Mouse (Mus musculus): ENCODE measurements at regions not wholly inside any gene's neighbourhood (a gene's known extent, or its start where the extent isn't known, plus 50 kb on each side); places are given as distances from the start of the nearest gene placed in this dataset.

GRCm38 (mm10) chr12:12547477-12547876 lies 285.5 kb downstream of the Fam49a start:
- no peak for DNase-seq

- no peak for DNase-seq
Measured at GRCm38 (mm10) chr12:12546372-12547031, 284.6 kb downstream of the Fam49a start.

GRCm38 (mm10) chr12:12541076-12542070 lies 279.4 kb downstream of the Fam49a start:
- DNase-seq: peak; percentile 22 to 54

GRCm38 (mm10) chr12:12539291-12539690 lies 277.4 kb downstream of the Fam49a start:
- no peak for DNase-seq

- no peak for DNase-seq
Measured at GRCm38 (mm10) chr12:12534779-12535178, 272.8 kb downstream of the Fam49a start.

- DNase-seq: peak in 1 of 2 experiments; percentile 28
Measured at GRCm38 (mm10) chr12:12530796-12531195, 268.9 kb downstream of the Fam49a start.

GRCm38 (mm10) chr12:12529541-12529940 lies 267.6 kb downstream of the Fam49a start:
- DNase-seq: no peak

GRCm38 (mm10) chr12:12528478-12528981 lies 266.6 kb downstream of the Fam49a start:
- DNase-seq: no peak

- DNase-seq: no peak
Measured at GRCm38 (mm10) chr12:12527766-12528477, 266.0 kb downstream of the Fam49a start.

- DNase-seq: peak; percentile 13 to 55
Measured at GRCm38 (mm10) chr12:12527366-12527765, 265.4 kb downstream of the Fam49a start.

- DNase-seq: no peak
Measured at GRCm38 (mm10) chr12:12520311-12520852, 258.4 kb downstream of the Fam49a start.

- no peak for DNase-seq
Measured at GRCm38 (mm10) chr12:12518490-12519070, 256.6 kb downstream of the Fam49a start.

- no peak for DNase-seq
Measured at GRCm38 (mm10) chr12:12517020-12517419, 255.1 kb downstream of the Fam49a start.

GRCm38 (mm10) chr12:12510764-12511163 lies 248.8 kb downstream of the Fam49a start:
- DNase-seq: no peak

GRCm38 (mm10) chr12:12509164-12509937 lies 247.4 kb downstream of the Fam49a start:
- DNase-seq: peak; percentile 71 to 81

GRCm38 (mm10) chr12:12508487-12509125 lies 246.7 kb downstream of the Fam49a start:
- DNase-seq: no peak

- no peak for DNase-seq
Measured at GRCm38 (mm10) chr12:12506671-12507070, 244.7 kb downstream of the Fam49a start.

GRCm38 (mm10) chr12:12505590-12505989 lies 243.7 kb downstream of the Fam49a start:
- DNase-seq: peak; percentile 6 to 23

- no peak for DNase-seq
Measured at GRCm38 (mm10) chr12:12499903-12500302, 238.0 kb downstream of the Fam49a start.

GRCm38 (mm10) chr12:12498621-12499020 lies 236.7 kb downstream of the Fam49a start:
- DNase-seq: no peak
